Mouse (Mus musculus) adrenal gland, postnatal 4 days (tissue): ENCODE measurements around the gene Rapgef4. TPM values are rescaled to one million over a fixed set of nuclear protein-coding genes. Genes with fewer than 3 reads are reported as not detected.
"Not testable (repeated sequence)": the region's sequence is repeated elsewhere in the genome, so short reads cannot be mapped to it uniquely, and the experiment has no call there.

Experiments used
- DNase-seq, 2 experiments: peaks; one replicate each; pipeline ENCODE4 v3.0.0; 2021 to 2022; ENCODE audit warnings: low spot score in 2 of 2, mixed read lengths in 2 of 2
- total RNA-seq, 2 experiments: library from RNA; stranded (reverse); gene quantifications; 2 replicates each; pipeline ENCODE4 v1.2.3; 2021

Gene Rapgef4
- total RNA-seq, 2 experiments from 2014 or later, result 171 to 221 TPM

DNA sequence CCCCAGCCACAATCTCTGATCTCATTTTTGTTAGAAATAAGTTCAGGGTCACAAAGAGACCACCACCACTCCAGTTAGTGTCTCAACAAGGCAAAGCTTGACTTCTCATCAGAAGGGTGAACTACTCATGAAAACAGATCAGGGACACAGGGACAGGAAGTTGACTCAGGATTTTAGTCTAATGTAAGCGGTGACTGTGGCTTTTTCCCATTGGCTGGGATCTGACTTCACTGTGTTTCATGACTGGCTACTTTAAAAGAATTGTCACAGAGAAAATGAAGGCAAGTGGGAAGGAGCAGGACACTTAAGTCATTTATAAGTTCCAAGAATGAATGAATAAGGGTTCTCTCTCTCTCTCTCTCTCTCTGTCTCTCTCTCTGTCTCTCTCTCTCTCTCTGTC lies 45.5 kb downstream of the Rapgef4 start:
- DNase-seq, result no peak

DNA sequence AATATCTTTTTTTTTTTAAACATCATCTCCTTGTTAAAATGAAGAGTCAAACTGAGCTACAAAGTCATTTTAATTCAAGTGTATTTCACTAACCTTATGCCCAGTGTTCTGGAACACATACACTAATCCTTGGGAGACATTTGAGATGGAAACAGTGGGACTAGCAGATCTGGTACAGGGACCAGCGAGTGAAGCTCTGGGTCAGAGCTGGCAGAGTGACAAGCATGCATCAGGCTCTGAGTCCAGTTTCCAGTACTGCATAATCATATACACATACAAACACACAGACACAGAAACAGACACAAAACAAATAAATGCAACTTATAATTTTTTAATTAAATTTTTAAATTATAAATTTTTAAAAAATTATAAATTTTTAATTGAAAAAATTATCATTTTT lies 48.0 kb downstream of the Rapgef4 start:
- DNase-seq, result no peak

DNA sequence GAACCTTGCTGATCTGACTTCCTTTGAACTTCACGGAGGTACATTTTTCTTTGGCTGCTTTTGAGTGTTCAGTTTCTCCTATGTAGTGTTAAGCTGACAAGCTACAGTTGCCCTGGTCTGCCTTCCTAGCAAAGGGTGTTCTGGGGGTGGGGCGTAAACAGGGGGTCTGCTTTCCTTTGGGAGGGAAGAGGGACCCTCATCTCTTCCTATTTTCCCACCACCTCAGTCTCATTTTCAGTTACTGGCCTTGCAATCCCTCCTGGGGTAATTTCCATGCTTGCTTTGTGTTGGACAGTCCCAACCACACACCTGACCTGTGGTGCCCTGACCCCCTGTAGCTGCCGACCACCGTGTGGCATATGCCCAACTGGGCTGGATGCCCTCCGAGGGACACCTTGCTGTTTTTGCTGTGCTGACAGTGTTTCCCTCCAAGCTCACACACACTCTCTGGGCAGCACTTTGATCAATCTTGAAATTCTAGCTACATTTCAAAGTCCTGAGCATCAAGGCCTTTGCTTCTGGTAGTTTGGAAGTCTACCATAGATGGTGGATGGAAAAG lies 48.6 kb downstream of the Rapgef4 start:
- DNase-seq, result no peak

DNA sequence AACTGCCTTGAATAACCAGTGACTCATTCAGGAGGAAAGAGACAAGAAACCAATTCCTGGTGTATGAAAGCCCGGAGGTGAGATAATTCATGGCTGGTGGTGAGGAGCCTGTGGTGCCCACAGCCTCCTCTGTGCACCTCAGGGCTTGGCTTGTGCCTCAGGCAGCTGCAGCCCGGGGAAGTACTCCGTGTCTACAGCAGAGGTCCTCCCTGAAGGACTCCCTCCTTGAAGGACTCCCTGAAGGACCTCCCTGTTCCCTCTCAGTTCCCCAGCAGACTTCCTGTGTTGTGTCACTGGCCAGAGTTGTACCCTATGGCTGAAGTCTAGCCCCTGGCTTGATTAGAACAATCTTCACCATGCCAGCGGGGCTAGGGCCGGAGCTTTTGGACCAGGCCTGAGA lies 50.7 kb downstream of the Rapgef4 start:
- DNase-seq, result no peak

DNA sequence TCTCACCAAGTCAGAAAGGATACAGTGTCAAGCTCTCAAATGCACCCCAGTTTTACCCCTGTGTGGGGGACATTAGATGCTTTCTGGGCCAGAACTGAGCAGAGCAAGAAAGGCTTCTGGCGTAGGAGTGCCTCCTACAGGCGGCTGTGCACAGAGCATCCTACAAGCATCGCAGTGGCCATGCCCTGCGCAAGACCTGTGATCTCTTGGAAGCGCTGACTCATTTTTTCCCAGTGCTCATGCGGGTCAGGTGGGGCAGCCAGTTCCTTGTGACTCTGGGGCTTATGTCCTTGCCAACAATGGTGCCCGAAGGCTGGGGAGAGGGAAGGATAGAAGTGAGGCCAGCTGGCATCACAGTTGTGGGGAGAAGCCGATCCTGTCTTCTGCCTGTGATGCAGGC lies 54.6 kb downstream of the Rapgef4 start:
- peak in 1 of 2 experiments; percentile 18 for DNase-seq

DNA sequence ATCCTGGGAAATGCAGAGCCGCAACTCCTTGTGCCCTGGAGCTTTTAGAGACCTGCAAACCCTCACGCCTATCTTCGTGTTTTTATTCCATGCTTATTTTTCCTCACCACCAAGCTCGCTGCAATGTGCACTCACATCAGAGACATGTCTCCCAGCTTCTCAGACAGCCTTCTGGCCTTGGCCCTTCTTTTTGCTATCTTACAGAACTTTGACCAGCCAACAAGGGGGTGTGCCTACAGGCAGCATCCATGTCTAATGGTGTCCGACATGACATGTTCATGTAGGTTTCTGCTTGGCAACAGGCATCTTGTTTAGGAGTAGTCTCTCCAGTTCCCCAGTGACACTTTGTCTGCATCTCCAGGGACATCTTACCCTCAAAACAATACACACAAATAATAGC lies 56.3 kb downstream of the Rapgef4 start:
- DNase-seq, result no peak

DNA sequence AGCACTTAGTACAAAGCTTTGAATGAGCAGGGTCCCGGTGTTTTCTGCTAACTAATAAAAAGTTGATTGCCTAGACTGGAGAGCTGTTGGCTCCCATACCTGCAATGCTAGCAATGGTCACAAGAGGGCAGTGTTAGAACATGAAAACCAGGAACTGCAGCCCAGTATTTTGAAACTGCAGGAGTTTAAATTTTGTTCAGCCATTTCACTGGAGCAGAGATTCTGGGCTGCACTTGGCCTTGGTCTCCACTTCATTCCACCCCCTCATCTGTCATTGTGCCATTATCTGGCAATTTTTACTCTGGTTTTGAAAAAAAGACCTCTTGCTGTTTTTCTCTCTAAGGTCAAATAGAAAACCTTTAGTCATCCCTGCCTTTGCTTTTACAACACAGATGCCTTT lies 57.2 kb downstream of the Rapgef4 start:
- DNase-seq, result peak; percentile 67 to 83

DNA sequence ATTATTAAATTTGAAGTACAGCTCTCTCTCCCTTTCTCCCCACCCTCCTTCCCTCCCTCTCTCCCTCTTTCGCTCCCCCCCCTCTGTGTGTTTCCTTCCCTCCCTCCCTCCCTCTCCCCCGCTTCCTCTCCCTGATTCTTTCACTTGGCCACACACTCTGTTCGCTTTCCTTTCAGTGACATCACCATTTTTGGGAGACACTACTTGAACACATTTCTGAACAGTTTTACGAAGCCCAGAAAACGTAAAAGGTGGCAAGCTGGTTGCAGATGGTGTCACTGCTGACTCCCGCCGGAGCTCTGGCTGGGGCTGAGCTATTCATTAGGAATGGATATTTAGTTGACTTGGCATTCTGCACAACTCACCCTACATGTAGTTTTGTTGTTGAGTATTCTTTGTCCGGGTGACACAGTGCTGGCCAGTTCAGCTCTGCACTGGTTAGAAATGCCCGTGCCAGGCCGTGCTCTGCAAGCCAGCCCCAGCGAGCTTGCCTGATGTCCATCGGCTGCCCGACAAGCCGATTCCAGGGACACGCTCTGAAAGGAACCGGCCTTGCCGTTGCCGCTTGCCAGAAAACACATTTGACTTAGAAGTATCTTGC lies 57.7 kb downstream of the Rapgef4 start:
- DNase-seq, result peak in 1 of 2 experiments; percentile 28

DNA sequence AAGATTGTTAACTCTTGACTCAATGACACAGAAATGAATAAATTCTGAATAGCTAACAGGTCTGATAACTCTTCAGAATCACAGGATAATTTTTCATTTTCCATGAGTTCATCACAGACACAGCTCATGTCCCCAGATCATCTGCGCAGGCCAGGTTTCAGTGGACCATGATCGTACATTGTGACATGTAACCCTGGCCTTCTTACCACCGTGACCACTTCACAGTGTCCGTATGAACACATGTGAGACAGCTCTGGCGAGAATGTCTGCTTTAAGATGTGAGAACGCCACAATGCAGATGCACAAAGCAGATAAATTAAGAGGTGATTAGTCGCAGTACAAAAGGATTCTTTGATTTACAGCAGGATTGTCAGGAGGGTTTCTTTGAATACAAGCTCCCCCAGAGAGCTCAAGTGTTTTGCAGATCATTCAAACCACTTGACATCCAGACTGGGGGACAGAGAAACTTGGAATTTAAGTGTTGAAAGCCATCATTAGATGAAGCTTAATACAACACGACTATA lies 58.5 kb downstream of the Rapgef4 start:
- no peak for DNase-seq

DNA sequence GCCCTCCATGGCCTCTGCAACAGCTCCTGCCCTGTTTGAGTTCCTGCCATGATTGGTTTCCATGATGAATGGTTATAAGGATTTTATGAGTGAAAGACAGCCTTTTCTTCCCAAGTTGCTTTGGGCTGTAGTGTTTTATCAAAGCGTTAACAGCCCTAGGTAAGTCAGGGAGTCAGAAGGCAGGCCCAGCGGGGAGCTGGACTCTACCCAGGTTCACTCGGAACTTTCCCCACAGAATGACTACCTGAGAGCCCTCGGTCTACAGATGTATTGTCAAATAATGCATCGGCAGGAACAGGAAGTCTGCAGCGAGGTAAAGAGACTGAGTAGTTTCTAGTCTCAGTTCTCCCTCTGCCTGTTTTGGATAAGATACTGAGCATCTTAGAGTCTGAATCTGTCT lies 60.0 kb downstream of the Rapgef4 start:
- DNase-seq, result no peak

DNA sequence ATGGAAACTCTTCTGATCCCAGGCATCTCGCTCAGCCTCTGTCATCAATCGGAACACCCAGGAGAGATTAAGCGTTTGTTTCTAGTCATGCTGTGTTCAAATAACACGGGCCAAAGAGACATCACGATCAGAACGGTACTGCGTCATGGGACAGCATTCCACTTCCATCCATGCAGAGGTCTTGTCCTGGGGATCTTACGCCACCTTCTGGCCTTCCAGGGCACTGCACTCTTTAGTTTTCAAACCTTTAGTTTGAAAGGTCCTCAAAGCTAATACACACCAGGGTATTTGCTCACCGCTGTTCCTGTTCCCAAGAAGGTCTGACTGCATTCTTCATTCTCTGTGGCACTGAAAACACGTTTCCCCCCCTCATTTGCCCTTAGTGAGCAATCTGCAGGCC lies 61.1 kb downstream of the Rapgef4 start:
- no peak for DNase-seq

DNA sequence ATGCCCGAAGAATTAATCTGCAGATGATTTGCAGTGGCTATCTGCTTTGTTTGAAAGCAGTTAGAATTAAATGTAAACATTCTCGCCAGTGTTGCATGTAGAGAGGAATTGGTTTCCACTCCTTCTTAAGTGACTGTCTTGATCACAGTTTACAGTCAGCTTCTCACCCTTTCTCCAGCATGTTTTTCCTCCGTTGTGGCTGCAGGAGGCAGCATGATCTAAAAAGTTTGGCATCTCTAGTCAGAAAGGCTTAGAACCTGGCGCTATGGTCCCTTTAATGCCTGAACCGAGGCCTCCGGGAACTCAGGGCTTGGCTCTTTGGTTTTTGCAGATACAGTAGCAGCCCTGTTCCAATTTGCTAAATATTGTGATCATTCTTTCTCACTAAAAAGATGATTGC lies 63.2 kb downstream of the Rapgef4 start:
- no peak for DNase-seq

DNA sequence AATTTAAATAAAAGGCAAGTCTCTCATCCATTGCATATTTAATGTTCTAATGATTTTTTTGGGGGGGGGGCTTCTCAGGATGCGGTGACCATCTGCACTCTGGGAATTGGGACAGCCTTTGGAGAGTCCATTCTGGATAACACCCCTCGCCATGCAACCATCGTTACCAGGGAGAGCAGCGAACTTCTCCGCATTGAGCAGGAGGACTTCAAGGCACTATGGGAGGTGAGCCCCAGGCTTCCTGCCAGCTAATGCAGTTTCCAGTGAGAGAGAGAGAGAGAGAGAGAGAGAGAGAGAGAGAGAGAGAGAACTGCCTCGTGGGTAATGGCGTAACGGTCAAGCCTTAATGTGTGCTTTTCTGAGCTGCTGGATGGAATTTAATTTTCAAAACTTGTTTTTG lies 64.0 kb downstream of the Rapgef4 start:
- DNase-seq, result no peak

DNA sequence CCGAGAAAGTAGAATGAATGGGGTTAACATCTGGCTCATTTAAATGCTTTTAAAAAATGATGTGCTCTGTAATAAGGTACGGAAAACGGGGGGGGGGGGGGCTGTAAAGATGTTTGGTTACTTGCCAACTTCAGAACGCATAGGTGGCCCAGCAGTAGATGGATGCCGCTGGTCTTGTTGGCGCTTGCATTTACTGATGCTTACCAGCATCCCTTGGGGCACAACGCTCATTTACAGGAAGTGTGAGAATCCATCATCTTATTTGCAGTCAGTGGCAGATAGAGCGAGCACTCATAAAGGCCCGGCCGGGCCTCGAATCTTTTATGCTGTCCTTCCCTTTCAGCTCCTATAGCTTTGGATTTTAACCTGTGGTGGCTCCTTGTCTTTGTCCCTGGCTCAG lies 64.6 kb downstream of the Rapgef4 start:
- DNase-seq, result no peak

DNA sequence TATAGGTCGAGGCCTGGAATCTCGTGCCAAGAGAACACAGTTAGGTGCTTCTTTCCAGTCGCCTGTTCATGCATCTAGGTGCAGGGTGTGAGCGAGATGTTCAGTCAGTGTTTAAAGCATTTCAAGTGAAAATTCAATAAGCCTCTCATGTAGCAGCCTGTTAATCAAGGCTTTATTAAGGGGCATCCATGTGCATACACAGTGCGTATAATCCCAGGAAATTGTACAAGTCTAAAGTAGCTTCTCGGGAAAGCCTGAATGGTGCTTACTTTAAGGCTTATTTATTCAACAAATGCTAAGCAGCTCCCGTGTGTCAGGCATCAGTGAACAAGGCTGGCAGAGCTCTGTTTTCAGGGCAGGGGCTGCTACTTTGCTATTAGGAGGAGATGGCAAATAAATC lies 69.4 kb downstream of the Rapgef4 start:
- DNase-seq, result no peak

DNA sequence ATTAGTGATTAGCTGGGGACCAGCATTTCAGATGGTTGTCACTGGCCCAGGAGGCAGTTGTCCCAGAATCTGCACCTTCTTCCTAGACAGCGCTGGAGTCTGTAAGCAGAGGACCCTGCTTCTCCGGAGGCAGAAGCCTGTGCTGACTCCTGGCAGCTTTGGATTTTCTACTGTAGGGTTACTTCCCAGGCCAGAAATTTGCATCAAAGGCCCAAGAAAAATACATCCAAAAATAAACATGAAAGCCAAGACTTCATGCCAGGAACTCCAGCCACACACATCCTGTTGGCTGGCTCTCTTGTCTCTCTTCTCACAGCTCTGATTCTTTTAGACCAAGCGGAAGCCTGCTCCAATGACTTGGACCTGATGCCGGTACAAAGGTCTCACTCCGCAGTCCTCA lies 73.2 kb downstream of the Rapgef4 start:
- no peak for DNase-seq

DNA sequence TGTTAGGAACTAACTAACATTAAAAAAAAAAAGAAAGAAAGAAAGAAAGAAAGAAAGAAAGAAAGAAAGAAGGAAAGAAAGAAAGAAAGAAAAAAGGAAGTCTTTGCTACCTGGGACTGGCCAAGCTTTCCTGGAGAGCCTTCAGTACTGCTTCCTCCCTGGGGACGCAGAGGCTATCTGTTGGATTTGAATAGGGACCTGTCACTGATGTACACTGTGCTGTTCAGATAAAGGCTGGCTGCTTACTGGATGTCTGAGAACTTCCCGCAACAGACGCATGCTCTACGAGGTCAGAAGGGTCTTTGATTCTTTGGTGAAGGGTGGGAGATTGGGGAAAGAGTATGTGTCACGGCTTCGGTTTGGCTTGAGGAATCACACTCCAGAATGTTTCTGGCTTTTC lies 73.7 kb downstream of the Rapgef4 start:
- no peak for DNase-seq

DNA sequence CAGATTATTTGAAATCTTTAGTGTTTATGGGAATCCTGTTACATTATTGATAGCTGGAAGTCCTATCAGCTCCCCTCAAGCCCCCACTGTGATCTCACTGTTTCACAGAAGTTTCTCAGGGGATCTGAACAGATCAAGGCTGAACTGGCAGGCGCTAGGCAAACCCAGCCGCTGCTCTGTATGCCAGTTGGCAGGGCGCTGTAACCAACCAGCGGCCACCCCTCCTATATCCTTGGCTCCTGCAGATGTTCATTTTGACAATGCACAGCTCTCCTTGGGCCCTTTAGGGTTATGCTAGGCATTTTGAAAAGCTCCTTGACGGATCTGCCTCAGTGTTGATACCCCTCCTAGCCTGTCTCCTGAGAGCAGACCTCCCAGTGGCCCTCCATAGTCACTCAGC lies 74.4 kb downstream of the Rapgef4 start:
- DNase-seq, result no peak

DNA sequence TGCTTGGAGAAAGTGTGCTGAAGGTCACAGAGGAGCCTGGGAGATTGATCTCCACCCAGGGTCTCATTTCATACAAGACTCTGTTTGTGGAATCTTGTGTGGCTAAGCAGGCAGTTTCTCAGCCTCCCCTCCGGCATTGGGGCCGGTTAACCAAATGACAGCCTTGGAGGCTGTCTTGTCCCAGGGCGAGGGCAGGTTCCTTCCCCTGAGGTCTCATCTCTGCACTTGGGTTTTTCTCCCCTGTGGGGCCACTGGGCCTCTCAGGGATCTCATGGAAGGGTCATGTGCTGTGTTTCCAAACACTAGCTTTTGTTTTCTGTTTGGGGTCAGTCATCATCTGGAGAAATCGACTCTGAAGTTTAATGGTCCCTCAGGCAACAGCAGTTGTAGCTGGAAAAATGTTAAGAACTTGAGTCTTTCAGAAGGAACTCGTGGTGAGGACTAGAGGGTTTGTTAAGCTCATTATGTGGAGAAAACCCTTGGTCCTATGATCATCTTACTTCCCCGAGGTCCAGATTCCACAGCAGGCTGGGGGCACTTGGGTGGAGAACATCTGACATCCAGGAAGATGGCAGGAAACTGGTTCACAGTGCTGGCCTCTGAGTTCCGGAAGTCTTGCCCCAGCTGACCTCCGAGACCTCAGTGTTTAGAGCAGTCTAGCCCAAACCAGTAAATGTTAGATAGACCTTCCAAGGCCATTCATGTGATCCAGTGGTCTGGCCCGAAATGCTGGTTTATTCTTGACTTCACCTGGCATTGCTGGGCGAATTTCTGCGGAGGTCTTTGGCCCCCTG lies 75.2 kb downstream of the Rapgef4 start:
- DNase-seq, result no peak

DNA sequence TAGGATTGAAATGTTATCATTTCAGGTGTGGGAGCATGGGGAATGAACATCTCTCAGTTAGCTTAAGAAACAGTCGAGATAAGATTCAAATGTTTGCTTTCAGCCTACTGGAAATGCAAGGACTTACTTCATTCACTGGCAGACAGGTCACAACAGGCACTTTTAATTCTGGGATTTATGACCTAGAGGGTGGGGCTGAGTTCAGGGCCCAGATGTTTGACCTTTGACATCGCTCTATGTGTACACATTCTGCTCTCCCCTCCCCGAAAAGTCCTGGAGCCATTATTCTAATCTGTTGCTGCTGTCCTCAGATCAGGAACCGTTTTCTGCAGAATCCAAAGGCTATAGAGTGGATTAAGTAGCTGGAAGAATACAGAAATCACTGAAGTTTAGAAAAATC lies 81.9 kb downstream of the Rapgef4 start:
- no peak for DNase-seq

DNA sequence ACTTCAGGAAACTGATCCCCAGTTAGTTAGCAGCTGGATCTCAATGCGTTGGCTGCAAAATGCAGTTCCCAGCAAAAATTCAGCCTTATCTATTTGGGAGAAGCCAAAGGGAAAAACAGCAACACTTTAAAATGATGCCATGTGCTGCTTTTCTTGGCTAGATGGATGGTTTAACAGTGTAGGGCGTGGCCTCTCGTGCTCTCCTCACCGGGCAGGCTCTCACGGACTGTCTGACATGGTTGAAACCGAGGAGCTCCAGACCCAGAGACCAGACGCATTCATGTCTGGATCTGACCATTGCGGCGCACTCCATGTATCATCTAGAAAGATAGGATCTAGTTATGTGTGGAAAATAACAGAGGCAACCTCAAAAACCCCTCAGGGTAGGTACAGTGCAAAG lies 87.5 kb downstream of the Rapgef4 start:
- no peak for DNase-seq

DNA sequence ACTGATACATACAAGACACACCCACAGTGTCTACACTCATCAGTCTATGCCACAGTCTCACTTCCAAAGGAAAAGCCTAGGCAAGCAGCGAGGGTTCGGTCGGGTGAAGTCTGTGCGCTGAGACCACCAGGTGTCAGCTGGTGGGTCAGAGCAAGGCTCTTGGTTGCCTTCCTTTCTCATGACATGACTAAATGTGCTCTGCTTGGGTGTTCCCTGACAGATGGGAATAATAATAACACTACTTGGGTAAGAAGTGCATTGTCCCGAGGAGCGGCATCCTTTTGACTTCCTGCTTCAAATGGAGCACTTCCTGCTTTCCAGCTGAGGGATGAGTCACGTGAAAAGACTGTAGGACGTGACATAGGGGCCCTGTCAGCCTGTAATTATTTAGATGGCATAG lies 89.0 kb downstream of the Rapgef4 start:
- no peak for DNase-seq

DNA sequence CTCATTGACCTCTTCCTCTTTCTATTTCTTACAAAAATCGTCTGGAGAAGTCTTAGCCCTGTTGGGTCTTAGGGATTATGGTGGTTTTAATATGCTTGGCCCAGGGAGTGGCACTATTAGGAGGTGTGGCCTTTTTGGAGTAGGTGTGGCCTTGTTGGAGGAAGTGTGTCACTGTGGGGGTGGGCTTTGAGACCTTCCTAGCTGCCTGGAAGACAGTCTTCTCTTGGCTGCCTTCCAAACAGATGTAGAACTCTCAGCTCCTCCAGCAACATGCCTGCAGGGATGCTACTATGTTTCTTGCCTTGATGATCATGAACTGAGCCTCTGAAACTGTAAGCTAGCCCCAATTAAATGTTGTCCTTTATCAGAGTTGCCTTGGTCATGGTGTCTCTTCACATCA lies 92.1 kb downstream of the Rapgef4 start:
- DNase-seq, result not testable (repeated sequence)
